Mouse (Mus musculus): ENCODE measurements around the gene Ednrb.

- no peak for TF ChIP-seq CTCF (IDR thresholded peaks at IDR 0.05; ENCODE audit: low read depth, low read length)
- no peak for TF ChIP-seq EP300 (IDR thresholded peaks at IDR 0.05; ENCODE audit: insufficient read depth, low read depth, low read length)
- no peak for TF ChIP-seq POLR2A (IDR thresholded peaks at IDR 0.05; ENCODE audit: insufficient read depth, low read length)
These were observed 18.3 kb downstream of the Ednrb start for GRCm38 (mm10) chr14:103825934-103826333.
